Mouse (Mus musculus): ENCODE measurements around the gene Cxcr2.
A peak's percentile ranks its signal among the peaks of the same experiment; 100 is the strongest.

Gene Cxcr2

DNA sequence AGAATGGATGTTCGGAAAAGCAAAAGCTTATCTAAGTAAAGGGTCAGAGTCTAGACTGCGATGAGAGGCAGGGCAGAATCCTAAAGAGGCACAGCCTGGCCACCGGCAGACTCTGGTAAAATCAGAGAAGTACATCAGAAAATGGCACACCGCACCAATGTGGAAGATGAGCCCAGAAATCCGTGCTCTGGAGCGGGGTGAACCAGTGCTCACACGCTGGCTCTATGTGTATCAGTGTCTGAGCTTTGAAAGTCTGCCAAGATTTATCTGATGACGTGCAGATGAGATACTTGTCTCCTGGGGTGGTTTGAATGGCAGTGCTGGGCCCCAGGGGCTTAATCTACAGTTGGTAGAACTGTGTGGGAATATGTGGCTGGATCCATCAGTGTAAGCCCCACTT, 45.3 kb downstream of the Cxcr2 start:
- no peak for DNase-seq

DNA sequence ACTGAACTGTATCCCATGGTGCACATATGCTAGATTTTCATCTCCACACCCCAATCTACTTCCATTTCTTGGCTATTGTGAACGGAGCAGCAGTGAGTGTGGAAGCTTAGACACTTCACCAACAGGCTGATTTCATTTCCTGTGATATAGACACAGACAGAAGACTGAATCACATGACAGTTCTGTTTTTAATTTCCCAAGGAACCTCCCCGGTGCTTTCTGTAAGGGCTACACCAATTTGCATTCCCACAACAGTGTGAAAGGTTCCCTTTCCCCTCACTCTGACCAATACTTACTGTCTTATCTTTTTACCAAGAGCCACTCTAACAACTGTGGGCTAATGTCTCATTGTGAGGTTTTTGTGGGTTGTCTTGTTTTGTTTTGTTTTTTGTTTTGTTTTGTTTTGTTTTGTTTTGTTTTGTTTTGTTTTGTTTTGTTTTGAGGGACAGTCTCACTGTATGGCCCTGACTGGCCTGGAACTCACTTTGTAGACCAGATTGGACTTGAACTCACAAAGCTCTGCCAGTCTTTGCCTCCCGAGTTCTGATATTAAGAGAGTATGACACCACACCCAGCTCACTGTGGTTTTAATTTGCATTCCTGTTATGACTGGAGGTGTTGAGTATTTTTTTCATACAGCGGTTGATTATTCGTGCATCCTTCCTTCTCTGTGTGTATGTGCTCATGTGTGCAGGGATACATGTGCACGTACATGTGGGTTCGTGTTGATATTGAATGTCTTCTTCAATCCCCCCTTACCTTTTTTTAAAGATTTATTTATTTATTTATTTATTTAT, 47.5 kb downstream of the Cxcr2 start:
- no peak for DNase-seq

DNA sequence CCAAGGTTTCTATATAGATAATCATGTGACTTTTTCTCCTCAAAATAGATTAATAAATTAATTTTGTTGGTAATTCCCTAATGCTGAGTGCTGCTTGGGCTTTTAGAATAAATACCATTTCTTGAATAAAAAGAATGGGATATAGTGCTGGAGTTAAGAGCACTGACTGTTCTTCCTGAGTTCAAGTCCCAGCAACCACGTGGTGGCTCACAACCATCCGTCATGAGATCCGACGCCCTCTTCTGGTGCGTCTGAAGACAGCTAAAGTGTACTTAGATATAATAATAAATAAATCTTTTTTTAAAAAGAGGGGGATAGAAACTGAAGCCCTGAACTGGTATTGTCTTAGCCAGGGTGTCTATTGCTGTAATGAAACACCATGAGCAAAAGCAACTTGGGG, 49.7 kb downstream of the Cxcr2 start:
- no peak for DNase-seq

DNA sequence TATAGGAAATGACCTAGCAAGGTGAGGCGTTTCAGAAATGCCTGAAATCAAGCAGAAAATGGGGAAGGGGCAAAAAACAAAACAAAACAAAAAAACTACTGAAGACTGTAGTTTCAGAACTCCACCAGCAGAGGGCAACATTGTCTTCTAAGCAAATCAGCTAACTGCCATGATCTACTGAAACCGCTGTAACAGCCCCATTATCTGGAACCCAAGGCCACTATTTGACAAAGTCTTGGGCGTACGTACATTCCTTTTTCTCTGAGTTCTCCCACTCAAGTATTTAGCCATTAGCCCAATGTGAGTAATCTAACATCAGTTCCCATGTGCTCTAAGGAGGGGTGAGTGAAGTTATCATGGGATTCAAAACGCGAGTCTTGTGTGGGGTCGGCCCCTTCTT, 52.1 kb downstream of the Cxcr2 start:
- no peak for DNase-seq

DNA sequence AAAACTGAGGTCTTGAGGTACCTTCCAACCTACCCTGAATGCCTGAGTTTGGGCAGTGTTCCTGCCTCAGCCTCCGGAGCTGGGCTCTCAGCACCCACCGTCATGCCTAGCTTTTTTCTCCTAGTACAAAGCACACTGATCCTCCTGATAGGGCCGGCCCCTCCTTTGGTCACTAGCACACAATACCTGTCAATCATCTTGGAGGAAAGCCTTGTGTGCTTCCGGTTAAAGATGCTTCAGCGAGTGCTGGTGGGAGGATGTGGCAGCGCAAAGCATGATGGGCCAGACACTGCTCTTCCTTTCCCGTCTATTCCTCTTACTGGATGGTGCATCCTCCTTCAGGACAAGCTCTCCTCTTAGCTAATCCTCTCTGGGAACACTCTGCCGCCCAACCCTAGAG, 52.9 kb downstream of the Cxcr2 start:
- no peak for DNase-seq

DNA sequence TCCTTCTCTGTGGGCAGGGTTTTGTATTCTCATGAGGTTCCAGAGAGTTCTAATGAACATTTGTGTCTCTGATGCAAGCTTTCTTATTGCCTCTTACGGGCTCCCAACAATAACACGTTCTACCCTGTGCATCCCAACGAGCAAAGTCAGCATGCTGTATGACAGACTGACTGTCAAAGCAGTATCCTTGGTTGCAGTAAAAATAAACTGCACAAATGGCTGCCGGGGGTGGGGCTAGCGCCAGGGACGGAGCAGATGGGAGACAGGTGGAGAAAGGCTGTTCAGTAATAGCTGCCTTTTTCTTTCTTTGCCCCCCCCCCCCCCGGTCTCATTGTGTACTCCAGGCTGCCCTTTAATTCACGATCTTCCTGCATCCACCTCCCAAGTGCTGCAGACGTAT, 54.1 kb downstream of the Cxcr2 start:
- peak; percentile 81 for DNase-seq

DNA sequence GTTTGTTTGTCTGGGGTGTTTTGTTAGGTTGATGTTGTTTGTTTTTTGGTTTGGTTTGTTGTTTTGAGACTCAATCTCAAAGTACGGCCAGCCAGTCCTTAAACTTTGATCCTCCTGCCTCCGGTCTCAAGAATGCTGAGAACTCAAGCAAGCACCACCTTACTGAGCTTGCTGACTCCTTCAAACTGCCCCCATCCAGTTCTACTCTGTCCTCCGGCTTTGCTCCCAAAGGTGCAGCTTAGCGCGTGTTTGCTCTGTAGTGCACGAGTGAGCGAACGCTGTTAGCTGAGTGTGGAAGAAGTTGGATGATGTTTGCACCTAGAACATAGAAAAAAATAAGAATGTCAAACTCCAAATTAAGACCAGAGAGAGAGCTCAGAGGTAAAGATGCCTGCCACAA, 55.2 kb downstream of the Cxcr2 start:
- DNase-seq: no peak
